Mouse (Mus musculus): Measurements from ENCODE around the gene Ube2v1.

DNA sequence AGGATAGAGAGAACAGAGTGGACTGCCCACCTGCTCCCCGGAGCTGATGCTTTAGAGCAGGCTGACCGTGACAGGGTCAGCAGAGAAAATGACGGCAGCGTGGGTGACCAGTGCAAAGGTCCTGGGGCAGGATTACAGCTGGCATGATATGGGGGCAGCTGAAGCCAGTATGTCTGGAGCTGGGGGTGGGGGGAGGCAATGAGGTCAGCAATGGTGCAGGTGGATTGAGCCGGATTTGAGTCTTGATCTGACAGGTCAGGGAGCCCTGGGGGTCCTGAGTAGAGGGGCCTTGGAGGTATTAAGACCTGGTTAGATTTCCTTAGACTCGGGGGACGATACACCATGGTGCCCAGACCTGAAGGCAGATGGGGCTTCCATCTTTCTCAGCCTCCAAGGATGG, 56.3 kb downstream of the Ube2v1 start:
- TF ChIP-seq EP300 (IDR thresholded peaks at IDR 0.05; ENCODE audit: low read depth) (no peak), CTCF (IDR thresholded peaks at IDR 0.05; ENCODE audit: low read depth) (no peak)
